Mouse (Mus musculus) liver, embryonic 14.5 days (tissue): ENCODE measurements around the gene Wipf3. TPM values are rescaled to one million over a fixed set of nuclear protein-coding genes. Genes with fewer than 3 reads are reported as not detected.

Experiments used
- ATAC-seq: fragments of 200-750 bp; cut with Nextera tagmentation; 2 replicates; pipeline ENCODE4 v1.8.0; 2017; ENCODE audit warnings: moderate number of reproducible peaks, mild to moderate bottlenecking, moderate library complexity; ENCODE audit not compliant: insufficient read depth
- DNase-seq, 3 experiments: peaks; one replicate each; pipeline ENCODE4 v3.0.0-alpha.2; 2012 to 2013; ENCODE audit warnings: low read depth in 3 of 3, low spot score in 3 of 3
- H3K27ac ChIP-seq: fragments of 300-500 bp; sonication (generic); 2 replicates; pipeline ENCODE4 v1.5.1; 2014; ENCODE audit warnings: moderate library complexity, mild to moderate bottlenecking, control low read depth, inconsistent platforms
- H3K27me3 ChIP-seq: fragments of 300-500 bp; sonication (generic); 2 replicates; pipeline ENCODE4 v1.6.1; 2014; ENCODE audit warnings: mild to moderate bottlenecking, low read length, moderate library complexity; ENCODE audit not compliant: control insufficient read depth, insufficient read depth
- H3K36me3 ChIP-seq: fragments of 300-500 bp; sonication (generic); replicated peaks from 2 replicates; pipeline ENCODE4 v1.6.1; 2014; ENCODE audit warnings: low read depth; ENCODE audit not compliant: control insufficient read depth, insufficient read depth
- H3K4me1 ChIP-seq, 2 experiments: fragments of 200-500 bp in 1 of 2; fragments of 300-500 bp in 1 of 2; sonication (generic) in 1 of 2; replicated peaks; 2 replicates each; pipeline ENCODE4 v1.6.1; 2012 to 2014; ENCODE audit warnings: antibody characterized with exemption in 1 of 2, inconsistent platforms in 1 of 2, low read length in 1 of 2; ENCODE audit not compliant: control insufficient read depth in 2 of 2, insufficient read depth in 2 of 2
- H3K4me2 ChIP-seq: fragments of 300-500 bp; sonication (generic); 2 replicates; pipeline ENCODE4 v1.6.1; 2014; ENCODE audit warnings: low read depth, mild to moderate bottlenecking, control low read depth, moderate library complexity
- H3K4me3 ChIP-seq, 2 experiments: fragments of 200-500 bp in 1 of 2; fragments of 300-500 bp in 1 of 2; sonication (generic) in 1 of 2; 2 replicates each; pipeline ENCODE4 v1.5.1; 2012 to 2014; ENCODE audit warnings: low read depth in 2 of 2, low read length in 2 of 2, mild to moderate bottlenecking in 2 of 2, control low read depth in 1 of 2, inconsistent platforms in 1 of 2, moderate library complexity in 1 of 2; ENCODE audit not compliant: insufficient read depth in 1 of 2
- H3K9ac ChIP-seq: fragments of 300-500 bp; sonication (generic); replicated peaks from 2 replicates; pipeline ENCODE4 v1.6.1; 2014; ENCODE audit warnings: mild to moderate bottlenecking, control low read depth, moderate library complexity
- H3K9me3 ChIP-seq: fragments of 300-500 bp; sonication (generic); 2 replicates; pipeline ENCODE4 v1.6.1; 2016; ENCODE audit warnings: low read length, mixed read lengths; ENCODE audit not compliant: control insufficient read depth
- CTCF ChIP-seq: IDR thresholded peaks from 2 replicates; pipeline ENCODE4 v1.5.1; 2016; ENCODE audit warnings: antibody characterized with exemption, low read depth, control low read depth
- EP300 ChIP-seq: IDR thresholded peaks from 2 replicates; pipeline ENCODE4 v1.6.1; 2016; ENCODE audit warnings: antibody characterized with exemption, low read depth
- WGBS: fragments of 180-500 bp; shearing (Covaris S2); extraction: QIAGEN DNeasy Blood & Tissue Kit; methylation state at CpG from one replicate; pipeline ENCODE4 v1.1.7; 2014; ENCODE audit not compliant: insufficient replicate concordance; 5-methylcytosine and 5-hydroxymethylcytosine counted together
- polyA plus RNA-seq, 2 experiments: library from polyadenylated mRNA; depleted of rRNA in 1 of 2; stranded (reverse) in 1 of 2; unstranded in 1 of 2; fragments of >200 nt; fragmentation: Nextera tagmentation in 1 of 2; extraction: Ambion mirVana in 1 of 2; gene quantifications; 2 replicates each; pipeline versions ENCODE4 v1.2.1 to v1.2.3; 2012 to 2014

Wipf3 gene
- polyA plus RNA-seq, 2 experiments: 0.09 to 0.19 TPM

- ATAC-seq: no peak
- Histone ChIP-seq H3K27me3 (no peaks in the 10 kb centered on the region), H3K9me3 (no peaks in the 10 kb centered on the region), H3K4me2 (no peak overlapping the region), H3K27ac (no peak overlapping the region), H3K4me1 (no peaks in the 10 kb centered on the region), H3K36me3 (no peaks in the 10 kb centered on the region), H3K9ac (no peak overlapping the region), H3K4me3 (no peak overlapping the region)
- WGBS: 60% methylated on average over 9 of the region's 9 CpGs
- no peak for DNase-seq
- TF ChIP-seq CTCF (no peak), EP300 (no peak)
Measured at GRCm38 (mm10) chr6:54552721-54553413, 123.5 kb downstream of the Wipf3 start.

Other genes with a start within 250 kb of the Wipf3 start
- 0.33 and 0.39 TPM in 2 replicates for gene Prr15, start 103.8 kb upstream of the Wipf3 start, polyA plus RNA-seq (2012; rRNA removed)
- gene Prr15, start 103.8 kb upstream of the Wipf3 start, polyA plus RNA-seq (2014; fragmentation: Nextera tagmentation; extraction: Ambion mirVana): 0.53 and 0.66 TPM in 2 replicates
- 0.10 and 0.13 TPM in 2 replicates for gene Scrn1, start 136.9 kb downstream of the Wipf3 start, polyA plus RNA-seq (2012; rRNA removed)
- 0.08 and 0.24 TPM in 2 replicates for gene Scrn1, start 136.9 kb downstream of the Wipf3 start, polyA plus RNA-seq (2014; fragmentation: Nextera tagmentation; extraction: Ambion mirVana)
- gene Plekha8, start 165.5 kb downstream of the Wipf3 start, polyA plus RNA-seq (2012; rRNA removed): 1.2 and 1.7 TPM in 2 replicates
- 2.6 and 3.7 TPM in 2 replicates for gene Plekha8, start 165.5 kb downstream of the Wipf3 start, polyA plus RNA-seq (2014; fragmentation: Nextera tagmentation; extraction: Ambion mirVana)
- 2.5 and 3.5 TPM in 2 replicates for gene Fkbp14, start 167.7 kb downstream of the Wipf3 start, polyA plus RNA-seq (2012; rRNA removed)
- gene Fkbp14, start 167.7 kb downstream of the Wipf3 start, polyA plus RNA-seq (2014; fragmentation: Nextera tagmentation; extraction: Ambion mirVana): 3.7 and 4.0 TPM in 2 replicates